Mouse (Mus musculus): ENCODE measurements around the gene Slc44a1. TPM values are rescaled to one million over a fixed set of nuclear protein-coding genes. Genes with fewer than 3 reads are reported as not detected.

Gene Slc44a1
- 10 to 100 TPM; 34.6 to 39.2 TPM for total RNA-seq (2021)
- long read RNA-seq, experiment 1, full-length matches to known transcripts = 69 of 86 reads
- long read RNA-seq, experiment 1, partial matches to known transcripts = 7 of 86 reads
- long read RNA-seq, experiment 1, other reads (novel, unspliced or antisense) = 10 of 86 reads
- long read RNA-seq, experiment 2, full-length matches to known transcripts = 46 of 61 reads
- long read RNA-seq, experiment 2, partial matches to known transcripts = 6 of 61 reads
- long read RNA-seq, experiment 2, other reads (novel, unspliced or antisense) = 9 of 61 reads

DNA sequence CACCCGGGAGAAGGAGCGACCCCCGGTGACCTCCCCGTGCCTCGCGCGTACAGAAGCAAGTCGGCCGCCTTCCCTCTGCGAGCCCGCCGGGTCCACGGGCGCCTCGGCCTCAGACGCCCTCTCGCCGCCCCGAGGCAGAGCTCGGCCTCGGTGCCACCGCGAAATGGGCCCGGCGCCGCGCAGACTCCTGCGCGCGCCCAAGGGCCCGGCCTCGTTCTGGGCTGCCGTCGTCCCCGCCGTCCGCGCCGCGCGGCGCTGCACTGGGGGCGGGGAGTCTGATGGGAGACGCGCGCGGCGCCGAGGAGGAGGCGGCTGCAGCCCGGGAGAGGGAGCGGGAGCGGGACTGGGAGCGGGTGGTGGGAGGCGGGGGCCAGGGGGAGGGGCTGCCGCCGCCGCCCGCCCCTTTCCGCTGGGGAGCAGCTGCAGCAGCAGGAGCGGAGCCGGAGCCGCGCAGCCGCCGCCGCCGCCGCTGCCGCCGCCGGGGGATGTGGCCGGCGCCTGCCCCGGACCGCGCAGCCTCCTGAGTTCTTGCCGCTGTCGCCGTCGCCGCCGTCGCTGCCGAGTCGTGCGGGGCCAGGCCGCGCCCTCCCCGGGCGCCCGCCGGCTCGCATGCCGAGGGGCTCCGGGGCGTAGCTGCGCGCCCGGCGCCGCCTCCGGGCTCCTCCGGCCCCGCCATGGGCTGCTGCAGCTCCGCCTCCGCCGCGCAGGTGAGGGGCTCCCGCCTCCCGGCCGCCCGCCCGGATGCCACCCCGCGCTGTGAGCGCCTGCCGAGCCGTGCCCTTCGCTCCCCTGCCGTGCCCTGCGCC, at the start of gene Slc44a1:
Gene Slc44a1 (plus strand): TSS at position 404 of the 806 bp plus-strand sequence.
- DNase-seq = peak; percentile 89

DNA sequence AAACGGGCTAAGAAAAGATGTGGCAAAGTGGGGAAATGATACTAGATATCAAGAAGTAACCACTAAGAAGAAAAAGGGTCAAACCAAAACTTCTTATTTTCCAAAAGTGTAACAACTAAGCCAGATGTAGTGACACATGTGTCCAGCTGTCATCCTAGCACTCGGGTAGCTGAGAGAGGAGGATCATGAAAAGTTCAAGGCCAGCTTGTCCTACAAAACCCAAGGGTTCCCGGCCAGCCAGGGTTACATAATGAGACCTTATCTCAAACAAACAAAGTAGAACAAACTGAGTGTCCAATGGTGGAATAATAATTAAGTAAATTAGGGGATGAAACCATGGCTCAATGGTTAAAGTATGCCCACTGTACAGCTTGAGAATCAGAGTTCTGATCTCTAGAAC, 45.2 kb upstream of the Slc44a1 start:
- DNase-seq = no peak

DNA sequence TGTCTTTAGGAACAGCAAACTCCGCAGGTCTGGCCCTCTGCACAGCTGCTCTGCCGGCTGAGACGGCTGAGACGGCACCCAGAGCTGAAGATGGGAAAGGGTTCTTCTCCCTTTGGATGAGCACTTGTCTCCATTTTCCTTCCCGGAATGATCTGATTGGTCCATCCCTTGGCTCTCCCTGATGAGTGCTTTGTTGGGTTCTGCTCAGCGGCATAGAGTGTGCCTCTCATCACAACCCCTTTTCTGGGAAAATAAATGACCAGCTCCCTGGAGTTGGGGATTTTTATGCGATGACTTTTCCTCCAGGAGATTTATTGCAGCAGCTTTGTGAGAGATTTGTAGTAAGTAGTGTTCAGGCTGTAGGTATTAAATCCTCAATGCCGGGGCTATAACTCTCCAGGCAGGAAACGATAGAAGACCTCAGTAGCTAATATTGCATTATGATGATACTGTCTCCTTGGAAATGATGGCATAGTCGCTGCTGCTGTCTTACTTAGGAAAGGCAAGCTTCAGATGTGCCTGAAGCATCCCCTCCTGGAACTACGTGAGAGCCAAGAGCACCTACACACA, 43.5 kb upstream of the Slc44a1 start:
- DNase-seq = no peak

DNA sequence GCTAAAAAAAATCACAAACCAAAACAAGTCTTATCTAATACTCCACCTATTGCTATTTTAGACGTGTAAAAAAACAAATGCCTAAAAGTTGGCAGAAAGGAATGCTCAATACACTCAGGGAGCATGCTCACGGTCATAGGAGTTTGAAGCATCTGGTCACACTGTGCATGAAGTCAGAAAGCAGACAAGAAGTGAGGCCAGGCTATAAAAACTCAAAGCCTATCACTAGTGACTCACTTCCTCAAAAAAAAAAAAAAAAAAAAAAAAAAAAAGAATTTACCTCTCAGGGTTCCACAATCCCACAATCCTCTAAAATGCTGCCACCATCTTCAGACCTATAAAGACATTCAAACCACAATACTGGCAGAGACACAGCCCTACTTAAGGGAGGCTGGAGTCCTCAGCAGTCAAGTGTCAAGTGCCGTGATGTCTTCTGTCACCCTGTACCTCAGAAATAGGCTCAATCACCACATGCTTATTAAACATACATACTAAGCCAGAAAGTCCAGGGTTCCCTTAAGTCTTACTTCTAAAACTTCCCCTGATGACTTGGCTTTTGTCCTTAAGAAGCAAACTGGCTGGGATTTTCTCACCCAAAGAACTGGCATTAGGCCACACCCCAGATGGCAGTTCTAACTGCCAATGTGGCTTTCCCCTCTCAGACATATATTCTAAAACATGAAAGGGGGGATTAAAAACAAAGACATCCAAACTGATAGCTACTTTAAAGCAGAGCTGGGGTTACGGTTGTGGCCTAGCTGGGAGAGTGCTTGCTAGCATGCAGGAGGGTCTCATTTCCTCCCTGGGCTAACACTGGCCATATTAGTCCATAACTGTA, 42.7 kb upstream of the Slc44a1 start:
- DNase-seq = no peak

DNA sequence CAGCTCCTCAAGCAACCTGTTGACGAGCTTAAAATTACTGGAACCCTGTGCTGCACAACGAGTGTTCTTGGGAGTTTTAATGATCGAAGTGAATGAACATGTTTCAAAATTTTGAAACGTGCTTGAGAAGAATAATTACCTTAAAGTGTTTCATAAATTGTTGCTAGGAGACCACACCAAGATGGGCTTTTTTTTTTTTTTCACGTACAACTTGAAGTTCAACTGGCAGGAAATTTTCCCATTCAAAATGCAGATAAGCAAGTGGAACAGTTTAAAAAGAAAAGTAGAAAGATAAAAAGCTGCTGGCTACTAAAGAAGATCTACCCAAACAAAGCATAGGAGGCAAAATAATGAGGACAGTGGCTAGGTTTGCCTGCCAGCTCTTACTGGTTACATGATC, 41.7 kb upstream of the Slc44a1 start:
- no peak for DNase-seq

DNA sequence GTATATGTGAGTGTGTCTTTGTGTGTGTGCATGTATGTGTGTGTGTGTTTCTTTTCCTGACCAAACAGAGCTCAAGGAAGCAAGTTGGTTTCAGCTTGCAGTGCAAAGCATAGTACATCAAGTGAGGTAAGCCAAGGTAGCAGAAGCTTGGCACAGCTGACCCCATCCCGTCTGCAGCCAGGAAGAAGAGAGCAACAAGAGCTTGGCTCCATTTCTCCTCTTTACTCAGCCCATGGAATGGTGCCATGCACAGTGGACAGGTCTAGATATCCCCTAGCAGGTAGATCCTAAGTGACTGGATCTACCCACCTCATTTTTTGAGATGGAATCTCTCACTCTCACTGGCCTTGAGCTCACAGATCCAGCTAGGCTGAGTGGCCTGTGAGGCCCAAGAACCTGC, 40.8 kb upstream of the Slc44a1 start:
- DNase-seq = no peak

DNA sequence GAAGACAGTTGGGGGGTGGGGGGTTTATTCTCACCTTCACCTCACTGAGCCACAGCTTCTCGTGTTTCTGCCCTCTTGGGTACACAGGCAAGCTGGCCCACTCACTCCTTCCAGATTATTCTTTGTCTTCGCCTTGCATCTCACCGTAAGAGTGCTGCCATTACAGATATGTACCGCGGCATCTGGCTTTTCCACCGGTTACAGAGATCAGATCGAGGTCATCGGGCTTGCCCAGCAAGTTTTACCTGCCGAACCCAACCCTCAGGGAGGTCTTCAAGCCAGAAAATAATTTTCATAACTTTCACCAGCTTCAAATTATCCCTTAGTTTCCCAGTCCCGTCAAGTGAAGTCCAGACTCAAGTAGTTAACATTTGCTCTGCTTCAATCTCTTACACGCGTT, 36.8 kb upstream of the Slc44a1 start:
- no peak for DNase-seq

DNA sequence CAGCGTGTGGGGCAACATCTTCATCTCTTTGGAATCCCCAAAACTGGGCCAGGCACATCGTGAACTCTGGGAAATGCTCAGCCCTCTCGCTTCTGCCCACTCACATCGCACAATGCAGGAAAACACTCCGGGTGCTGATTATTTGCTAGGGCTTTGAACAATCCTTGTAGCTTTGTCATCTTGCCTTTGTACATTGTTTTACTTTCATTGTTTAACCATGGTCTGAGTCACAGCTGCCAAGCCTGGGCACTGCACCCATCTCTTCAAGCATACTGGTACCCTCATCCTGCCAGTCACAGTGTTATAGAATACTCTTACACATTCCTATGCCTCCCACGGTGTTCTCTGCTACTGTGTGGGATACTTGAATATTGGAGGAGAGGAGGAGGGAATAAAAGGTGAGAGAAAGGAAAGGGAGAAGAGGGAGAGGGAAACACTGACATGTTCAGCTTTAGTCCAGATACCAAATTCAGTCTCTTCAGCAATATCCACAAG, 35.7 kb upstream of the Slc44a1 start:
- DNase-seq = no peak

DNA sequence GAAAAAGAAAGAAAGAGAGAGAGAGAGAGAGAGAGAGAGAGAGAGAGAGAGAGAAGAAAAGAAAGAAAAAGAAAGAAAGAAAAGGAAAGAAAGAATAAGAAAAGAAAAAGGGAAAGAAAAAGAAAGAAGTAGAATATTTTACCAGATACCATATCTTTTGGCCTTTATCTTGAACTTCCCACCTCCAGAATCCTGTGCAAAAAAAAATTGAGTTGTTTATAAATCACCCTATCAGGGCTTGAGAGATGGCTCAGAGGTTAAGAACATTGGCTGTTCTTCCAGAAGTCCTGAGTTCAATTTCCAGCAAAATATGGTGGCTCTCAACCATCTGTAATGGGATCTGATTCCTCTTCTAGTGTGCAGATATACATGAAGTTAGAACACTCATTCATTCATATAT, 33.3 kb upstream of the Slc44a1 start:
- no peak for DNase-seq

DNA sequence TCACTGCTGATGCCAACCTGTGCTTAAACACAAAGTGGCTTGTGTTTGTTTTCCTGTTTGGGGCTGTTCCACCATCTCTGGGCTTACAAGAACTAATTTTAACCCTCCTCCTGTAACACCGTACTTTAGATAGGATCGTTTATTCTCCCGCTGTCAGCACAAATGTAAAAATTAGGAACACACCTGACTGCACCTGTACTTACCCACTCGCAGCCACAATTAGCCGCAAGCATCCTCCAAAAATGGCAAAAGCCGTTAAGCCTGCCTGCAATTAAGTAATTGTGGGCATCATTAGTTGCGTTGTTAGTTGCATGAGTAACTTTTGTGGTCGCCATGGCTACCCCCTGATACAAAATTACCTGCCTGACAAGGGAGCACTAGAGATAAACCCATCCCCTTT, 31.4 kb upstream of the Slc44a1 start:
- DNase-seq = no peak

DNA sequence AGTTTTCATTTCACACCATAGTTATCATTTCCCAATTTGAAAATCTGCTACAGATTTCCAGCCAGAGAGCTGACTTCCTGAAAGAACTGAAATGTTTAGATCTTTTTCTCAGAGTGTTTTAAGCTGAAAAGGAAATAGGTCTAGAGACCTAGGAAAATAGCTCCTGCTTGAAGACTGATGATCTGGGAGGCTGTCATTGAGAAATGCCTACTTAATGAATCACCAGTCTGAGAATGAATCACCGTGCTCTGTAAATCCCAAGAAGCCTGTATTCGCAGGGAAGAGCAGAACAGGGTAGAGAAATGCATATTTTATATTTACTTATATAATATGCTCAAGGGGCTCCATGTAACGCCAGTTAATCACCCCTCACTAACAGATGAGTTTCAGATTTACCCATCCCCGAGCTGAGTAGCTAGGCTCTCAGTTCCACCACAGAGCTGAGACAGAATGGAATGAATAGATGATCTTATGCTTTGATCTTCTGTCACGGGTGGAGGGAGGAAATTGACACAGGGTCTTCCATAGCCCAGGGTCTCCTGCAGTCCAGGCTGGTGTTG, 30.6 kb upstream of the Slc44a1 start:
- no peak for DNase-seq

DNA sequence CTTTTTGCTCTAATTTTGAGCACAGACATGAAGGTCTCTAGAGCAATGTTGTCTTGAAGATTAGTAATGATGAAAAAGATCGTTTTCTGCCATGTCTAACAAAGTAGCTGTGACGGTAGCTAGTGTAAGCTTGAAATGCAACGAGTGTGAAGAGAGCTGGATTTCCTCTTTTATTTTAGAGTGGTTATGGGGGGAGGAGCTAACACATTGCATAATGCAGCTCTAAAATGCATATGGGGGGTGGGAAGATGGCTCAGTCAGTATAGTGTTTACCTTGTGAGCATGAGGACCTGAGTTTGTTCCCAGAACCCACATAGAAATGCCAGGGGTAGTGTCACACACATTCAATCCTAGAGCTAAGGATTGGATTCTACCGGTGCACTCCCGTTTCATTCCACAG, 29.5 kb upstream of the Slc44a1 start:
- no peak for DNase-seq

DNA sequence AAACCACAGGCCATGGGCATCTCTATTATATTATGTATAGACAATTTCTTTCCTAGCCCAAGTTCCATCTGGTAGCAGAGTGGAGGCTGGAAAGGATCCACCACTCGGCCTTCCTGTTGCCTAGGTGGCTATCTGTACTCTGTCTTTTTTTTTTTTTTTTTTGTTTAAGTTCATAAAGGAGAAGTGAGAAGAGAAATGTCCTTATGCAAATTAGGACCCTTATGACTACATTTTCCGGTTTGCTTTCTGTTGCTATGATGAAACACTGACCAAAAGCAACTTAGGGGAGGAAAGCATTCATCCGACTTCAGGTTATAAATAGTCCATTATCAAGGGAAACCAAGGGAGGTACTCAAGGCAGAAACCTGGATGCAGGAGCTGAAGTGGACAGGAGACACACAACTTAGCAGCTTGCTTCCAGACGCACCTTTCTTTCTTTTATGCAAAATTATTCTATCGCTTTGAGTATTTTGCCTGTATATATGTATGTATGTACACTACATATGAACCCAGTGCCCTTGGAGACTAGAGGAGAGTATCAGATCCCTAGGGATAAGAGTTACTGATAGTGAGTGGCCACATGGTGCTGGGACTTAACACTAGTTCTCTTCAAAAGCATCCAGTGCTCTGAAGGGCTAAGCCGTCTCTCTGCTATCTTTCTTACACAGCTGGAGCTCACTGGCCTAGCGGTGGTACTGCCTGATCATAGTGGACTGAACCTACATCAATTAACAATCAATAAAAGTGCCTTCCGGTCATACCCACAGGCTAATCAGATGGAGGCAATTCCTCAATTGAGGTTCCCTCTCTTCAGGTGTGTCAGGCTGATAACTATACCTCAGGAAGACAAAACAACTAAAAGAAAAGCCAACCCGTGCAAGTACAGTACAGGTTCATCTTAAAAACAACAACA, 28.0 kb upstream of the Slc44a1 start:
- DNase-seq = no peak

DNA sequence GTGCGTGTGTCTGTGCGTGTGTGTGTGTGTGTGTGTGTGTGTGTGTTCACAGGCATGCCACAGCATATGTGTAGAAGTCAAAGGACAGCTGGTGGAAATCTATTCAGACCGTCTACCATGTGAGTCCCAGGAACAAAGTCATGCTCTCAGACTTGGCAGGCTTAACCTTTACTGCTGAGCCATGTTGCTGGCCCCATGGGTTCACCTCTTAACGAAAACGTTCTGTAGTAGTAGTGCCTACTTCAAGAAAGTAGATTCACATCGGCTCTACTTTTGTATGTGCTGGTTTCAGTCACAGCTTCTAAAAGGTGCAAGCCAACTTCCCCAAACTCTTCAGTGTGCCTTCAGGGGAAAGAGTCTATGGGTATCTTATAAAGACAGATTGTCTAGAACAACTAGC, 27.2 kb upstream of the Slc44a1 start:
- DNase-seq = no peak

DNA sequence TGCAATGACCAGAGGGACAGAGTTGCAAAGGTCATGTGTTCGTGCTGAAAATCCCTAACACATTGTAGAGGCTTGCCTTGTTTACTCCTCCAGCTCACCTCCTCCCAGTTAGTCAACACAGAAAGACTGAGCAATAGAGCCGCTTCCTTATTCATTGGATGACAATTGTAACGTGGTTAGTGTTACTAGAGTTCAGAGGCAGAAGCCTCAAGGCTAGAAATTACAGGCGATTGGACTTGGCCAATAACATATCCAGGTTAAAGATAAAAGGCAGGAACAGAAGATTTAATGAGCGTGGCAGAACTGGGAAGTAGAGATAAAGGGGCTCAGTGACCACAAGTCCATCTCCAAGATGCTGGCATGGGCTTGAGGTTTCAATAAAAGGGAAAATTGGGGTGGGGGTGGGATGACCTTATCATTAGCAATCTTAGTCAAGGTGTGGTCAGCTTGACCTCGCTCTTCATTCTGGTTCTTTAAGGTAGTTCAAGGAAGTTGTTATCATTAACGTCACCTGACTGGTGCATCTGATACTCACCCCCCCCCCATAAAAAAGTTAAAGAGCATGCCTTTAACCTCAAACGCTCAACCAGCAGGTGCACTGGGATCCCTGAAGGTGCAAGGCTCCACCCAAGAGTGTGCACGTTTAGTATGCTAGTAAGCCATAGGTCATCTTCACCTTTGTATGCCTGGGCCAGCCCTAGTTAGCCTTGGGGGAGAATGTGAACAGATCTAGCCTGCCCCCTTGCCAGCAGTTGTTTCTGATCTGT, 26.0 kb upstream of the Slc44a1 start:
- DNase-seq = no peak

DNA sequence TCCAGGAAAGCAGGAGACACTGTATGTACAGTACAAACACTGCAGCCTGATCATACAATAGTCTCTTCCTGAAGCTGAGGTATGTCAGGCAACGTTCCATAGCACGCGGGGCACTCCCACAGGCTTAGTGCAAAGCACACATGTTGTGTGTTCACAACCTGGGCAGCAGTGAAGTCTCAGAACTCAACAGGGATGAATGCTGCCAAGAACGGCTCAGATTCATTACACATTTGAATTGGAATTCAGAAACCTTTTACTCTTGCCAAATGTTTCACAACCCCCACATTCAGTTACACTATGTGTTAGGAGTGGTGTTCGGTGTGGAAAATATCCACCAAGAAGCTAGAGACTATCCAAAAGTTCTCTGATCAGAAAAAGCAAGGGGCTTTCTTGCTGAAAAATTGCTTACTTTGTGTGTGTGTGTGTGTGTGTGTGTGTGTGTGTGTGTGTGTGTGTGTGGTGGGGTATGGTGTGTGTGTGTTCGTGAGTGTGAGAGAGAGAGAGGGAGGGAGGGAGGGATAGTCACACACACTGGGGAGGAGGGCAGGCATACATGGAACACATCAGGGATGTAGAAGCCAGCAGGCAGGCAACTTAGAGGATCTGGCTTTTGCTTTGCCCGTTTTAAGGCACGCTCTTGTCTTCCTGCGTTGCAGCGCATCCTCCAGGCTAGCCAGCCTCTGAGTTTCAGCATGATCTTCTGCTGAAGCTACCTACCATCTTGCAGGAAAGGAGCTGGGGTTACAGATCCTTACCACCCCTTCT, 24.2 kb upstream of the Slc44a1 start:
- peak; percentile 31 for DNase-seq

DNA sequence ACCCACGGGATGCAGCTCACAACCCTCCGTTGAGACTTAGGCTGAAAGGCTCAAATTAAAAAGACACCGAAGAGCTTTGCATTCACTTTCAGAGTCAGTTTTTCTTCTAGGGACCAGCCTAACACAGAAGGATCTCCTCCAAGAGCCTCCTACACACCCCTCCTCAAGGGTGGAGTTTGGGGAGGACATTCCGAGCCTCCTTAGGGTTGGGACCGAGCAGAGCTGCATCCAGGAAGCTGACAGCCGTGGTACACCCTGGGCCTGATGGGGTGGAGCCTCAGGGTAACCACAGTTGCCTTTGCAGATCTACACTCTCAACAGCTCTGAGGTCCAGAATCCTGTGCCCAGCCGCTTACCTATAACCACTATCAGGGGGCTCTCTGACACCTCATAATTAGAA, 23.3 kb upstream of the Slc44a1 start:
- no peak for DNase-seq

DNA sequence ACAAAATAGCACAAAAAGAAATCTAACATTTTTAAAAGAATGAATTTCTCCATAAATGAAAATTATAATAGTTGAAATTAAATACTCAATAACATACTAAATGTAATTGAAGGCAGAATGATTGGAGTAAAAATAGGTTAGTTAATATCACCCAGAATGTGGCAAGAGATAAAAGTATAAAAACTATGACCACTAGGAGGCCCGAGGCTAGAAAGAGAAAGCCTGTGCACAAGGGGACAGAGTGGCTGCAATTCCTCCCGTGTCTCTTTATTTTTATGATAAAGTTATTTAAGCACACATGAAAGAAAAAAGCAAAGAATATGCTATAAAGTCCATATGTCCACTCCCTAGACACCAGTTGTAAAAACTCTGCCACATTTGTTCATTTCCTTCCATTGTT, 17.4 kb upstream of the Slc44a1 start:
- DNase-seq = no peak

DNA sequence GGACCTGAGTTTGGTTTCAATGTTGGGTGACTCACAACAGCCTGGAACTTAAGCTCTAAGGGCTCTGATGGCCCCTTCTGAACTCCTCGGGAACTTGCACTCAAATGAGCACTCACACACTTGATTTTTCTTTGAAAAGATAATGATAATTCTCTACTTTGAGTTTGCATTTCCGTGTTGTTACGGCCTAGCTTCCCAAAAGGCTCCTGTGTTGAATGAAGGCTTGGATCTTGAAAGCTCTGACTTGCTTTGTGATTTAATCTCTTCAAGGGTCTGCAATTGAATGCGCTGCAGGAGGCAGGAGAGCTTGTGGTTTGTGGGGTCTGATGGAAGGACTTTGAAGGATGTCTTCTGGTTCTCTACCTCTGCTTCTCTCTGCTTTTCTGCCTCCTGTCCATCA, 13.1 kb upstream of the Slc44a1 start:
- no peak for DNase-seq
